Mouse (Mus musculus) heart, postnatal 4 days (tissue): ENCODE measurements around the gene Pxmp4. TPM values are rescaled to one million over a fixed set of nuclear protein-coding genes. Genes with fewer than 3 reads are reported as not detected.

Source experiments
- DNase-seq: peaks from one replicate; pipeline ENCODE4 v3.0.0; 2021
- total RNA-seq, 2 experiments: library from RNA; stranded (reverse); gene quantifications; 2 replicates each; pipeline ENCODE4 v1.2.3; 2021

Gene Pxmp4
- 10 to 100 TPM; 14.5 to 20.4 TPM for total RNA-seq

- peak; percentile 99 for DNase-seq
Observed at GRCm38 (mm10) chr2:154603638-154604153, at the start of gene Pxmp4. Gene Pxmp4 (minus strand): TSS chr2:154603708.

GRCm38 (mm10) chr2:154651363-154651762 is 47.9 kb upstream of the Pxmp4 start, which contains the start of gene Chmp4b:
Gene Chmp4b (plus strand): TSS chr2:154651705.
- no peak for DNase-seq

- DNase-seq, result no peak
Observed at GRCm38 (mm10) chr2:154650404-154650803, 46.9 kb upstream of the Pxmp4 start.

- DNase-seq, result no peak
Observed at GRCm38 (mm10) chr2:154648086-154648485, 44.6 kb upstream of the Pxmp4 start.

- peak; percentile 44 for DNase-seq
Observed at GRCm38 (mm10) chr2:154646634-154647033, 43.1 kb upstream of the Pxmp4 start.

- no peak for DNase-seq
Observed at GRCm38 (mm10) chr2:154642712-154643385, 39.3 kb upstream of the Pxmp4 start.

- no peak for DNase-seq
Observed at GRCm38 (mm10) chr2:154642005-154642459, 38.5 kb upstream of the Pxmp4 start.

- no peak for DNase-seq
Observed at GRCm38 (mm10) chr2:154641176-154641575, 37.7 kb upstream of the Pxmp4 start.

- no peak for DNase-seq
Observed at GRCm38 (mm10) chr2:154639115-154639514, 35.6 kb upstream of the Pxmp4 start.

- no peak for DNase-seq
Observed at GRCm38 (mm10) chr2:154638521-154638920, 35.0 kb upstream of the Pxmp4 start.

- no peak for DNase-seq
Observed at GRCm38 (mm10) chr2:154635826-154636225, 32.3 kb upstream of the Pxmp4 start.

- DNase-seq, result no peak
Observed at GRCm38 (mm10) chr2:154633876-154634644, 30.6 kb upstream of the Pxmp4 start.

- DNase-seq, result no peak
Observed at GRCm38 (mm10) chr2:154633039-154633742, 29.7 kb upstream of the Pxmp4 start.

GRCm38 (mm10) chr2:154632203-154632780 is 28.8 kb upstream of the Pxmp4 start:
- no peak for DNase-seq

GRCm38 (mm10) chr2:154630531-154630930 is 27.0 kb upstream of the Pxmp4 start:
- no peak for DNase-seq

GRCm38 (mm10) chr2:154624137-154624536 is 20.6 kb upstream of the Pxmp4 start:
- no peak for DNase-seq

- DNase-seq, result no peak
Observed at GRCm38 (mm10) chr2:154621684-154622083, 18.2 kb upstream of the Pxmp4 start.

GRCm38 (mm10) chr2:154617061-154617460 is 13.6 kb upstream of the Pxmp4 start:
- DNase-seq, result no peak

GRCm38 (mm10) chr2:154615674-154616073 is 12.2 kb upstream of the Pxmp4 start:
- no peak for DNase-seq

GRCm38 (mm10) chr2:154614841-154615576 is 11.5 kb upstream of the Pxmp4 start:
- peak; percentile 18 for DNase-seq
